Mouse (Mus musculus) liver, adult (tissue): ENCODE measurements around the gene Grin2d.

ENCODE experiments used
- GATA4 ChIP-seq: IDR thresholded peaks from 2 replicates; pipeline ENCODE4 v1.6.1; 2014; ENCODE audit warnings: mild to moderate bottlenecking, low read length; ENCODE audit not compliant: insufficient replicate concordance

Grin2d gene

GRCm38 (mm10) chr7:45812921-45813320, 65.3 kb downstream of the Grin2d start:
- no peak for TF ChIP-seq GATA4

DNA sequence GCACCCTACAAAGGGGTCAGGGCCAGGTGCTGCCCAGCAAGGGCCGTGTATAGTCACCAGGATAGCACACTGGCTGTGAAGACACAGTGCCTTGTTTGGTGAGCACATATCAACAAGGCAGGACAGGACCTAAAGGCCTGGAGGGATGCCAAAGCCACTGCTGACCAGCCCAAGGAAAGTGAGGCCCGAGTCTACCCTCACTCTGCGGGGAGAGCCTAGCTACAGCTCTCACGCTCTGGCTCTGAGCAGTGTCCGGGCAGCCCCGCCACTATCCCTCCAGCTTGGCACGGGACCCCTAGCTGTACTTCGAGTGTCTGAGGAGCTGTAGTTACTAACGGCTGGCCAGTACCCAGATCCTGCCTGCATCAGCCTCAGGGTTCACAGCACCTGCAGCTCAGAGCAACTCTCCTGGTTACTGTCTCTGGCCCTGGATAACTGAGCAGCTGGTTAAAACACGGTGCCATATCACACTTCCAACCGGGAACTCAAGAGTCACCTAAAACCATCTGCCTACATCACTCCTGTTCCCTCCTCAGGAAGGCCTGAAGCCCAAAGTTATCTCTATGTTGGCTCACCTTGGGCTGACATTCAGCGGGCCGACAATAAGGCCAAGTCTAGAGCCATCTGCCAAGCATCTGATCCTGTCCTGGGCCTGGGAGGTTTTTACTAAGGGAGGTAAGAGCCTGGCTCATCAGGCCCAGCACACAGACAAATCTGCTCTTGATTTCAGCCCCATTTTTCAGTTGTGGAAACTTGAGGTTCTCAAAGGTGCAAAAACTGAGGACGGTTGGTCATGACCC, 68.7 kb downstream of the Grin2d start:
- no peak for TF ChIP-seq GATA4

- TF ChIP-seq GATA4: no peak
These were observed 69.7 kb downstream of the Grin2d start for GRCm38 (mm10) chr7:45808471-45808870.

GRCm38 (mm10) chr7:45805941-45806340, 72.2 kb downstream of the Grin2d start:
- TF ChIP-seq GATA4: no peak

GRCm38 (mm10) chr7:45802551-45802950, 75.6 kb downstream of the Grin2d start:
- TF ChIP-seq GATA4: no peak

- TF ChIP-seq GATA4: no peak
These were observed 76.8 kb downstream of the Grin2d start for GRCm38 (mm10) chr7:45801348-45801747.

DNA sequence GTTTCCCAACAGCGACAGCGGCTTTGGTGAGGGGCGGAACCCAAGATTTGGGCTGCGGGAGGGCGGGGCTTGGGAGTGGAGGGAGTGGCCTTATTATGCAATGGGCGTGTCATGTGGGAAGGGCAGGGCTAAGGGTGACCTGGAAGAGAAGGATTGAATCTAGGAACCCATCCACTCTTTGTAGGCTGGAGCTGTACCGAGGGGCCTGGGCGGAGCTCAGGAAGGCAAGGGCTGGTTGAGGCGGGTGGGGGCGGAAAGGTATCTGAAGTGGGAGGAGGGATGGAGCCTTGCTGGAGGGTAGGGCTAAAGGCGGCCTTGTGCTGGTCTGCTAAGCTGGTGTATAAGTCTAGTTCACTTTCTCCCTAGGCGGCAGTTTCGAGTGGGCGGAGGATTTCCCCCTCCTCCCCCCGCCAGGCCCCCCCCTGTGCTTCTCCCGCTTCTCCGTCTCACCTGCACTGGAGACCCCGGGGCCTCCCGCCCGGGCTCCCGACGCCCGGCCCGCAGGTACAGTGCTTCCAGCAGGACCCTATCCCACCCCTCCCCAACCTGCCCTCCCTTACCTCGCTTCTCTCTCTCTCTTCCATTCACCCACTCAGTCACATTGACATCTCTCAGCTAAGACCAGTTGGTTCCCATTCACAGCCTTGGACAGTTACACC, 77.5 kb downstream of the Grin2d start:
- no peak for TF ChIP-seq GATA4

GRCm38 (mm10) chr7:45800001-45800400, 78.2 kb downstream of the Grin2d start:
- TF ChIP-seq GATA4: no peak

GRCm38 (mm10) chr7:45798931-45799330, 79.2 kb downstream of the Grin2d start:
- TF ChIP-seq GATA4: no peak

- no peak for TF ChIP-seq GATA4
These were observed 79.7 kb downstream of the Grin2d start for GRCm38 (mm10) chr7:45798511-45798836.

GRCm38 (mm10) chr7:45797661-45798510, 80.3 kb downstream of the Grin2d start:
- TF ChIP-seq GATA4: no peak

- TF ChIP-seq GATA4: no peak
These were observed 81.2 kb downstream of the Grin2d start for GRCm38 (mm10) chr7:45796950-45797349.

DNA sequence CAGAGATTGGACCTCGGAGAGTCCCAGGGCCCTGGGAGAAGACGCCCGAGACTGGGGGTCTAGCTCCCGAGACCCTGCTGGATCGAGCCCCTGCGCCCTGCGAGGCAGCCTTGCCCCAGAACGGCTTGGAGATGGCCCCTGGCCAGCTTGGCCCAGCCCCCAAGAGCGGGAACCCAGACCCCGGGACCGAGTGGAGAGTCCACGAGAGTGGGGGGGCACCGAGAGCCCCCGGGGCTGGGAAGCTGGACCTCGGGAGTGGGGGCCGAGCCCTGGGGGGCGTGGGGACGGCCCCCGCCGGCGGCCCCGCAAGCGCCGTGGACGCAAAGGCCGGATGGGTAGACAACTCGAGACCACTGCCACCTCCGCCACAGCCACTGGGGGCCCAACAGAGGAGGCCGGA, 83.2 kb downstream of the Grin2d start:
- TF ChIP-seq GATA4: no peak

- TF ChIP-seq GATA4: no peak
These were observed 84.1 kb downstream of the Grin2d start for GRCm38 (mm10) chr7:45793969-45794585.

DNA sequence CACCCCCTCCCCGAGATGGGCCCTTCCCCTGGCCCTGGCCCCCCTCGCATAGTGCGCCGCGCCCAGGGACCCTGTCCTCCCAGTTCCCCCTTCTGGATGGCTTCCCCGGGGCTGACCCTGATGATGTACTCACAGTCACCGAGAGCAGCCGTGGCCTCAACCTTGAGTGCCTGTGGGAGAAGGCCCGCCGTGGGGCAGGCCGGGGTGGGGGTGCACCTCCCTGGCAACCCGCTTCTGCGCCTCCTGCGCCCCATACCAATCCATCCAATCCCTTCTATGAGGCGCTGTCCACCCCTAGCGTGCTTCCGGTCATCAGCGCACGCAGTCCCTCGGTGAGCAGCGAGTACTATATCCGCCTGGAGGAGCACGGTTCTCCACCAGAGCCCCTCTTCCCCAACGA, 84.9 kb downstream of the Grin2d start:
- no peak for TF ChIP-seq GATA4
